Mouse (Mus musculus): ENCODE measurements around the gene Slc41a2. TPM values are rescaled to one million over a fixed set of nuclear protein-coding genes. Genes with fewer than 3 reads are reported as not detected.
A peak's percentile ranks its signal among the peaks of the same experiment; 100 is the strongest.

The Slc41a2 gene
- polyA plus RNA-seq, 1 experiment from 2014 or later = 0.27 TPM

DNA sequence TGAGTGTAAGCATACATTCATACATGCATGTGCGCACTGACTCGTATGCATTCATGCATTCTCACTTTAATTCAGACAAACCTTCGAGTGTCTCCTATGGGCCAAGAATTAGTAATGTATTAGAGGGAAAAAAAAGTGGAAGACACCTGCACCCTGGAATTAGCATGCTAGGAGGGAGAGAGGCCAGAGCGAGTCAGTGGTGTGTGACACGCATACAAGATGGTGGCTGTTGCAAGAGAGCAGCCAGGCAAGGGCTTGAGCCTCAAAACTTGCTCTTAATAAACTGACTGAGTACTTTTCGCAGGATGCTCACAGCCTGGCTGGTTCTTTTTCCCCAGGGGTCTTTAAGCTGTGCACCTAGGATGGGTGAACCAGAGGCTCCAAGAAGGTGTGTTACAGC is 152.6 kb downstream of the Slc41a2 start:
- 92% methylated on average over 6 of the region's 6 CpGs for WGBS
- no peak overlapping the region for H3K4me3 ChIP-seq
- no peak overlapping the region for H3K27ac ChIP-seq (replicated peaks)
- peaks cover 35% of the 10 kb centered on the region for H3K4me1 ChIP-seq
- no peaks in the 10 kb centered on the region for H3K9me3 ChIP-seq
- no peak for DNase-seq (ENCODE audit: low spot score)
- H3K36me3 ChIP-seq (replicated peaks) = no peaks in the 10 kb centered on the region
- H3K27me3 ChIP-seq (replicated peaks; ENCODE audit: low read depth, poor library complexity, severe bottlenecking) = no peaks in the 10 kb centered on the region

DNA sequence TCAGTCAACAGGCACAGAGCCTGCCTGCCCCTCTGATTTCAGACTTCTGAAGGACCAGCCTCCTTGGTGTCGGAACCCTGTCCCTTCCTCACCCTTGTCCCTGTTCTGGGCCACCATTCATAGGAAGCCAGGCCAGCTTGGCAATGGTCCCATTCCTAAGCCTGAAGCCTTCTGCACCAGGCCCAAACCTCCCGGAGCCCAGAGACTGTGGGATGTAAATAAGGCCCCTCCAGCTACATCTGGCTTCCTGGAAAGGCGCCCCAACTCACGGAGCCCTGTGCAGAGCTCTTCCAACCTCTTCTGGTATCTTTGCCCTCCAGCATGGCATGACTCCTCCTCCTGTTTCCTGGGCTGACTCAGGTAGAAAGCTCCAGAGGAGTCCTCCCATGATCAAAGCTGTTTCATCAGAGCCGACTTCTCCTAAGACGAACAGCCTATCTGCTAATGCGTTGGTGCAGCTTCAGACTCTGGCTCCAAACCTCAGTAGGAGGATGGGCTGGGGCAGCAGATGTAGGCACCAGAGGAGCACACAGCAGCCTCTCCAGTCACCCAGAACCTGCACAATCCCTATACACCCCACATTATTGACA is 153.1 kb downstream of the Slc41a2 start:
- Histone ChIP-seq H3K4me1 (peaks cover 35% of the 10 kb centered on the region), H3K9me3 (no peaks in the 10 kb centered on the region), H3K27me3 (replicated peaks; ENCODE audit: low read depth, poor library complexity, severe bottlenecking) (no peaks in the 10 kb centered on the region), H3K4me3 (no peak overlapping the region), H3K27ac (replicated peaks) (no peak overlapping the region), H3K36me3 (replicated peaks) (no peaks in the 10 kb centered on the region)
- 76% methylated on average over 7 of the region's 7 CpGs for WGBS
- no peak for DNase-seq (ENCODE audit: low spot score)

DNA sequence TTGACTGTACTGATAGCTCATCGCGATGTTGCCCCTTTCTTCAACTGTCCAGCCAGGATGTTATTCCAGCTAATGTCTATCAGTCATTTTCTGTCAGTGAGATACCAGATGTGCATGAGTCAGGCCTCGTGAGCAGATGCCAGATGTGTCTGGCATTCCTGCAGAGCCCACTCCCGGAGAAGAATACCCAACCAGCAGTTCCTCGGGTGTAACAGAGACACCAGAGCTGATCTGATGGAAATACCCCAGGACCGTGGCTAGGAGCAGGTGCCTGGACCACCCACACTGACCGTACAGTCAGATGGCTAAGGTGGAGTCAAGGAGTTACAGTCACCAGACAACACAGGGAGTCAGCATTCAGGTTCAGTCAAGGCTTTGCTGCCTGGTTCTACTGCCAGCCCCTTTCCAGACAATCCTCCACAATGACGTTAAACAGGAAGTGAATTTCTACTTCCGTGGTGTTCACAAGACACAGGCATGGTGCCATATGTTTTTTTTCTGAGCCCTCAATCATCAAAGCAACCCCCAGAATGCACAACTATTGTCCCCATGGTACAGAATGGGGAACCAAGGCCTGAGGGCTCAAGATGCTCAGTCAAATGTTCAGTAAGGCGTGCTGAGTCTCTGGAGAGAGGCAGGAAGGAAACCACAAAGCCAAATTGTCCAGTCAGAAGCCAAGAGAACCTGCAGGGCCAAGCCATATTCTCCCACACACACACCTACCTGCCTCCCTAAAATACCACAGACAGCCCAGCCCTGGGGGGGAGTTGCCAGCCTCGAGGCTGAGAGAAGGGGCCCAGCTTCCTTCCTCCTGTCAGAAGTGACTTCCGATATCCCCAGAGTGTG is 153.8 kb downstream of the Slc41a2 start:
- 61% methylated on average over 12 of the region's 12 CpGs for WGBS
- Histone ChIP-seq H3K27me3 (replicated peaks; ENCODE audit: low read depth, poor library complexity, severe bottlenecking) (no peaks in the 10 kb centered on the region), H3K27ac (replicated peaks) (no peak overlapping the region), H3K36me3 (replicated peaks) (no peaks in the 10 kb centered on the region), H3K4me3 (no peak overlapping the region), H3K9me3 (peaks cover 3% of the 10 kb centered on the region; the same call in 1 of the 2 replicates), H3K4me1 (peaks cover 35% of the 10 kb centered on the region)
- DNase-seq (ENCODE audit: low spot score) = no peak

GRCm38 (mm10) chr10:83182573-83182960 is 155.1 kb downstream of the Slc41a2 start:
- no peak overlapping the region for H3K4me3 ChIP-seq
- peak; percentile 75 for DNase-seq (ENCODE audit: low spot score)
- peaks cover 3% of the 10 kb centered on the region; the same call in 1 of the 2 replicates for H3K9me3 ChIP-seq
- H3K36me3 ChIP-seq (replicated peaks) = no peaks in the 10 kb centered on the region
- peaks cover 35% of the 10 kb centered on the region for H3K4me1 ChIP-seq
- no peaks in the 10 kb centered on the region for H3K27me3 ChIP-seq (replicated peaks; ENCODE audit: low read depth, poor library complexity, severe bottlenecking)
- no peak overlapping the region; the same call in 1 of the 2 replicates for H3K27ac ChIP-seq (replicated peaks)
- WGBS = 32% methylated on average over 8 of the region's 8 CpGs

DNA sequence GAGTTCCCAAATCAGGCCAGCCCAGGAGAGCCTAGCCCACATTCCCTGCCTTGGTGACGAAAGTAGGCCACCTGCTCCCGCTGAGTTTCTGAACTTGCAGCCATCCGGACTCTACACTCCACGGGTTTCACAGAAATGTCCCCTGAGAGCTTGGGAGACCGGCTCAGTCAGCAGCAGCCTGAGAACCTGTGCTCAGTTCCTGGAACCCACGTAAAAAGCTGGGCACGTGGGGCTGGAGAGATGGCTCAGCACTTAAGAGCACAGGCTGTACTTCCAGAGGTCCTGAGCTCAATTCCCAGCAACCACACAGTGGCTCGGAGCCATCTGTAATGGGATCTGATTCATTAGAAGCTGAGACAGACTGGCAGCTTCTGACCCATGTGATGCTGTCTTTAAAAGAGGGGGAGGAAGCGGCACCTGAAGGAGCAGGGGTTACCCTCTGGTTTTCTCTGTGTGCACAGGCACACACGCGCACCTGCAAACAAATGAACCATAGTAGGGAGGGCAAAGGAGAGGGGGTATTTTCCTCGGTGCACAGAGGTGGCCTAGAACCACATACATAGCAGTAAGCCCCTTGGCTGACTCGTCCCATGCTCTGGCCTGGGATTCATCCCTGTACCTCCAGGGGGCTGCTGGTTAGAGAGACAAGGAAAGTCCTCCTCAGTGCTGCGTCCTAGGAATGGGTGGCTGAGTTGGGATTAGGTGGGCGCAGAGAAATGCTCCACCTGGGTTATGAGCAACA is 155.7 kb downstream of the Slc41a2 start:
- no peak for DNase-seq (ENCODE audit: low spot score)
- Histone ChIP-seq H3K27me3 (replicated peaks; ENCODE audit: low read depth, poor library complexity, severe bottlenecking) (no peaks in the 10 kb centered on the region), H3K9me3 (peaks cover 3% of the 10 kb centered on the region; the same call in 1 of the 2 replicates), H3K27ac (replicated peaks) (no peak overlapping the region), H3K36me3 (replicated peaks) (no peaks in the 10 kb centered on the region), H3K4me3 (no peak overlapping the region), H3K4me1 (peaks cover 32% of the 10 kb centered on the region)
- 68% methylated on average over 15 of the region's 15 CpGs for WGBS

Other genes with a start within 250 kb of the Slc41a2 start
- gene D10Wsu102e, start 22.3 kb upstream of the Slc41a2 start, polyA plus RNA-seq (2016; fragmentation: Nextera tagmentation; extraction: Ambion mirVana) = 1.3 TPM in 2 replicates
- gene Aldh1l2, start 196.3 kb upstream of the Slc41a2 start, polyA plus RNA-seq (2016; fragmentation: Nextera tagmentation; extraction: Ambion mirVana) = 1.7 and 2.1 TPM in 2 replicates
- 40.7 TPM in 2 replicates for gene Washc4, start 205.9 kb upstream of the Slc41a2 start, polyA plus RNA-seq (2016; fragmentation: Nextera tagmentation; extraction: Ambion mirVana)